Mouse (Mus musculus) ES-E14 (cell line): ENCODE data around the gene Anxa10. TPM values are rescaled to one million over a fixed set of nuclear protein-coding genes. Genes with fewer than 3 reads are reported as not detected.

Experiments used
- DNase-seq: peaks from one replicate; pipeline ENCODE4 v3.0.0-alpha.2; 2013; ENCODE audit warnings: low read depth, low spot score
- H3K27ac ChIP-seq: 2 replicates; pipeline ENCODE4 v1.5.1; 2012; ENCODE audit warnings: low read depth, mild to moderate bottlenecking, low read length, moderate library complexity, mixed read lengths; ENCODE audit not compliant: poor library complexity, insufficient read depth, severe bottlenecking
- H3K36me3 ChIP-seq: 2 replicates; pipeline ENCODE4 v1.6.1; 2012; ENCODE audit warnings: mild to moderate bottlenecking, low read length, moderate library complexity, mixed read lengths; ENCODE audit not compliant: control insufficient read depth, poor library complexity, insufficient read depth, severe bottlenecking
- H3K4me1 ChIP-seq, 2 experiments: fragments of 150-350 bp in 1 of 2; sonication (generic) in 1 of 2; 2 replicates each; pipeline ENCODE4 v1.6.1; 2012; ENCODE audit warnings: low read length in 2 of 2, mild to moderate bottlenecking in 1 of 2, mixed read lengths in 1 of 2; ENCODE audit not compliant: control insufficient read depth in 2 of 2, insufficient read depth in 2 of 2, poor library complexity in 1 of 2
- H3K4me3 ChIP-seq, 2 experiments: fragments of 150-350 bp in 1 of 2; sonication (generic) in 1 of 2; 2 replicates each; pipeline ENCODE4 v1.5.1; 2012; ENCODE audit warnings: low read length in 2 of 2, low read depth in 1 of 2, mild to moderate bottlenecking in 1 of 2, mixed read lengths in 1 of 2; ENCODE audit not compliant: insufficient read depth in 1 of 2, poor library complexity in 1 of 2, severe bottlenecking in 1 of 2
- H3K9ac ChIP-seq: 2 replicates; pipeline ENCODE4 v1.6.1; 2012; ENCODE audit warnings: low read depth, mild to moderate bottlenecking, low read length, mixed read lengths; ENCODE audit not compliant: poor library complexity, insufficient read depth, severe bottlenecking
- H3K9me3 ChIP-seq: fragments of 150-350 bp; sonication (generic); 2 replicates; pipeline ENCODE4 v1.6.1; 2012; ENCODE audit warnings: low read depth, mild to moderate bottlenecking, low read length; ENCODE audit not compliant: control insufficient read depth, insufficient read depth
- CHD2 ChIP-seq: IDR thresholded peaks from 2 replicates; pipeline ENCODE4 v1.6.1; 2014; ENCODE audit warnings: mild to moderate bottlenecking, low read depth, low read length, inconsistent platforms
- HCFC1 ChIP-seq: IDR thresholded peaks from 2 replicates; pipeline ENCODE4 v1.6.1; 2012; ENCODE audit warnings: low read length, inconsistent platforms, borderline replicate concordance; ENCODE audit not compliant: insufficient read depth
- MAFK ChIP-seq: IDR thresholded peaks from 2 replicates; pipeline ENCODE4 v1.6.1; 2014; ENCODE audit warnings: mild to moderate bottlenecking, low read depth, low read length, inconsistent platforms; ENCODE audit not compliant: insufficient read depth
- ZC3H11A ChIP-seq: IDR thresholded peaks from 2 replicates; pipeline ENCODE4 v1.6.1; 2012; ENCODE audit warnings: low read depth, mild to moderate bottlenecking, inconsistent platforms, low read length, borderline replicate concordance
- ZNF384 ChIP-seq: IDR thresholded peaks from 2 replicates; pipeline ENCODE4 v1.6.1; 2012; ENCODE audit warnings: low read depth, low read length, inconsistent platforms
- in situ Hi-C, 2 experiments: fragments of 600-800 bp; cut with MboI; formaldehyde crosslinking; loops; one replicate each; pipeline ENCODE4 v1.15.1; 2025; ENCODE audit warnings: low sequenced_read_pairs in 2 of 2, inconsistent platforms in 1 of 2; ENCODE audit not compliant: unreplicated experiment in 2 of 2
- total RNA-seq: library from RNA; depleted of rRNA; stranded (reverse); fragments of 300-350 nt; gene quantifications from 2 replicates; pipeline ENCODE4 v1.2.3, GENCODE M21; 2012; rRNA removed

Gene Anxa10
- 0.26 TPM in 1 of 2 replicates, not detected in the other for total RNA-seq

DNA sequence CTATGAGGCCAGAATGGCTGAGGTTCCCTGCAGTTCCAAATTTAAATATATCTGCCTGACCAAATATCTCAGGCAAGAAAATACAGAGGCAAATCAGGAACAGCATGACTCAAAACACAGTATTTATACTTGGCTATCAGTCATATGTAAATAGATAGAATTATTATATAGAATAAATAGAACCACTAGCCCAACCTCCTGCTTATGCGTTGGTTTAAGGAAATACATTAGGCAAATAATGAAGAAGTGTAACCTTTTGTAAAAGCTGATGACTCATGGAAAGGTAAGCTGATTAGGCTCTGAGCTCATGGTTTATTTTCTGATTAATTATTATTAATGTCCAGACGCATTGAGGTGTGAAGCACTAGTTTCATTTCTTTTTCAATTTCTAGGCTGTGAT, at the start of gene Anxa10:
Gene Anxa10 (minus strand): TSS at position 53 of the 400 bp plus-strand sequence.
- H3K9ac ChIP-seq: no peak within 1 kb of the TSS
- no peak within 1 kb of the TSS for H3K27ac ChIP-seq
- no peak for DNase-seq
- no peaks in the 10 kb centered on the region for H3K4me1 ChIP-seq
- TF ChIP-seq CHD2 (no peak), ZC3H11A (no peak), ZNF384 (no peak), HCFC1 (no peak), MAFK (no peak)
- H3K36me3 ChIP-seq: no peaks in the 10 kb centered on the region
- H3K4me3 ChIP-seq: no peak within 1 kb of the TSS
- H3K9me3 ChIP-seq: no peaks in the 10 kb centered on the region
- in situ Hi-C loops: no loop called here

DNA sequence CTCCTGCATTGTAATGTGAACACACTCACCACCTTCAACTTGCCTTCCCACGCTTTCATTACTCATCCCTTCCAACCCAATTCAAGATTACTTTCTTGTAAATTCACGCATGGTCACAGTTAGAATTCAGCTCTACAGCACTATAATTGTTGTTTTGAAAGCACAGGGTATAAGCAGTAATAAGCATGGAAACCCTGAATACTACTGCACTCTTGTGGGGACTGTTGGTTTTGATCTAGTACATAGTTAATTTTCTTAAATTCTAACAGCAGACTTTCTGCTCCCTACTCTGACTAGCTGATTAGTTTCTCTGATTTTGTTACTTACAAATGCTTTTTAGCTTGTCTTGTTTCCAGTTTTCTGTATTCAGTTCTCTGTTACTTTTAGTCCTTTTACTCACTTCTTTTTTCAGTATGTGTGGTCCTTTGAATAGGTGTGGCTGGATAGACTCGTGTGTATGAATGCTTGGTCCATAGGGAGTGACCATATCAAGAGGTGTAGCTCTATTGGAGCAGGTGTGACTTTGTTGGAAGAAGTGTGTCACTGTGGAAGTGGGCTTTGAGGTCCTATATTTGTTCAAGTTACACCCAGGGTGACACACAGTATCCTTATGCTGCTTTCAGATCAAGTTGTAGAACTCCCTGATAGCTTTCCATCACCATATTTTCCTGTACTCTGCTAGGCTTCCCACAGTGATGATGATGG, 9.9 kb upstream of the Anxa10 start:
- Histone ChIP-seq H3K36me3 (no peaks in the 10 kb centered on the region), H3K9me3 (no peaks in the 10 kb centered on the region), H3K9ac (no peak overlapping the region), H3K27ac (no peak overlapping the region), H3K4me1 (no peaks in the 10 kb centered on the region), H3K4me3 (no peak overlapping the region)
- no peak for DNase-seq
- in situ Hi-C loops: no loop called here
- TF ChIP-seq ZC3H11A (no peak), ZNF384 (no peak), CHD2 (no peak), MAFK (no peak), HCFC1 (no peak)

DNA sequence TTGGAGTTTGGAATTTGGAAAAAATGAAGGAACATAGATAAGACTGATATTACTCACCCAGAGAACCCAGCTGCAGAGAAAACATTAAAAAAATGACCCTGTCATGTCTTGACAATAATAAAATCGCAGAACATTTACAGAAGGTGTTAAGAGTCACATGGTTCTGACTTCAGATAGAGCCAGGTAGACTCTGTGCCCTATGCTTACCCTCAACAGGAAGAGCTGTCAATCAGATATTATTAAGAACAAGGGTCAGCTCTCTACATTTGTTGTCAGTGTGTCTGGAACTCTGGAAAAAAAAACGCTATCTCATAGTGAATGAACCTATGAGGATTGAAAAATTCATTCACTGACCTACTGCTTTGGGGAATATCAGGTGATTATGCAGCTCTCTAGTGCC, 25.7 kb downstream of the Anxa10 start:
- no peak overlapping the region for H3K27ac ChIP-seq
- in situ Hi-C loops: no loop called here
- no peak overlapping the region for H3K4me3 ChIP-seq
- no peak for TF ChIP-seq HCFC1
- no peak for TF ChIP-seq CHD2
- TF ChIP-seq MAFK: no peak
- TF ChIP-seq ZC3H11A: no peak
- no peak for TF ChIP-seq ZNF384
- H3K36me3 ChIP-seq: no peaks in the 10 kb centered on the region
- no peaks in the 10 kb centered on the region for H3K9me3 ChIP-seq
- no peaks in the 10 kb centered on the region for H3K4me1 ChIP-seq
- DNase-seq: no peak
- no peak overlapping the region for H3K9ac ChIP-seq

DNA sequence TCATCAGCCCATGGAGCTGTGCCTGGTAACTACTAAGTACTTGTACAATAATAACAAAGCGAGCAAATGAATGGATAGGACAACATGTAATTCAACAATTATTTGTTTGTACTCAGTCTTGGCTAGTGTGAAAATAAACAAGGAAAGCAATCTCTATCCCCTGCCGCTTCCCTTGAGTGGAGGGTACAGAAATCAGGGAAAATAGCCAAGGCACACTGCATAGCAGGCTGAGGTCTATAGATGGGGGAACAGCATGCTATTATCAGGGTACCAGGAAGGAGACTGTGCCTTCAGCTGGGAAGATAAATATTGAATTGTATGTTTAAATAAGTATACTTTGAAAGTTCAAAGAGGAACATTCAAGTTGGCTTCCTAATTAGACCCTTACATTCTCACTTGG, 41.1 kb downstream of the Anxa10 start:
- Histone ChIP-seq H3K4me3 (no peak overlapping the region), H3K27ac (no peak overlapping the region), H3K9ac (no peak overlapping the region), H3K4me1 (no peaks in the 10 kb centered on the region), H3K9me3 (no peaks in the 10 kb centered on the region), H3K36me3 (no peaks in the 10 kb centered on the region)
- no peak for DNase-seq
- in situ Hi-C loops: no loop called here
- TF ChIP-seq MAFK (no peak), CHD2 (no peak), ZNF384 (no peak), HCFC1 (no peak), ZC3H11A (no peak)
